Mouse (Mus musculus) heart, embryonic 15.5 days (tissue): Measurements from ENCODE around the gene Cep57l1. TPM values are rescaled to one million over a fixed set of nuclear protein-coding genes. Genes with fewer than 3 reads are reported as not detected.

ENCODE experiments used
- ATAC-seq: fragments of 200-750 bp; cut with Nextera tagmentation; replicated peaks from 2 replicates; pipeline ENCODE4 v1.8.0; 2017; ENCODE audit warnings: low read depth, moderate TSS enrichment; ENCODE audit not compliant: insufficient number of reproducible peaks, insufficient read depth, low FRiP score
- H3K27ac ChIP-seq: fragments of 300-500 bp; sonication (generic); 2 replicates; pipeline ENCODE4 v1.5.1; 2015; ENCODE audit warnings: mild to moderate bottlenecking, inconsistent platforms
- H3K27me3 ChIP-seq: fragments of 300-500 bp; sonication (generic); 2 replicates; pipeline ENCODE4 v1.6.1; 2015; ENCODE audit warnings: inconsistent platforms
- H3K36me3 ChIP-seq: fragments of 300-500 bp; sonication (generic); 2 replicates; pipeline ENCODE4 v1.6.1; 2015; ENCODE audit warnings: mild to moderate bottlenecking, inconsistent platforms
- H3K4me1 ChIP-seq: fragments of 300-500 bp; sonication (generic); replicated peaks from 2 replicates; pipeline ENCODE4 v1.6.1; 2015; ENCODE audit warnings: inconsistent platforms
- H3K4me2 ChIP-seq: fragments of 300-500 bp; sonication (generic); 2 replicates; pipeline ENCODE4 v1.6.1; 2015; ENCODE audit warnings: inconsistent platforms, mild to moderate bottlenecking, moderate library complexity
- H3K4me3 ChIP-seq: fragments of 300-500 bp; sonication (generic); 2 replicates; pipeline ENCODE4 v1.5.1; 2015; ENCODE audit warnings: mild to moderate bottlenecking, inconsistent platforms
- H3K9ac ChIP-seq: fragments of 300-500 bp; sonication (generic); 2 replicates; pipeline ENCODE4 v1.6.1; 2015; ENCODE audit warnings: mild to moderate bottlenecking, inconsistent platforms
- H3K9me3 ChIP-seq: fragments of 300-500 bp; sonication (generic); replicated peaks from 2 replicates; pipeline ENCODE4 v1.6.1; 2016; ENCODE audit warnings: inconsistent platforms
- WGBS: fragments of 180-500 bp; shearing (Covaris S2); methylation state at CpG from one replicate; pipeline ENCODE4 v1.1.7; 2015; ENCODE audit warnings: mixed read lengths; 5-methylcytosine and 5-hydroxymethylcytosine counted together
- microRNA-seq: library from miRNA; unstranded; fragments of <30 nt; microRNA quantifications from one replicate; pipeline ENCODE4, GENCODE M21; 2016
- polyA plus RNA-seq: library from polyadenylated mRNA; unstranded; fragments of >200 nt; fragmentation: Nextera tagmentation; extraction: Ambion mirVana; gene quantifications from 2 replicates; pipeline ENCODE4 v1.2.1, GENCODE M21; 2015

Gene Cep57l1
- polyA plus RNA-seq, 1 experiment from 2014 or later = 20.0 TPM

DNA sequence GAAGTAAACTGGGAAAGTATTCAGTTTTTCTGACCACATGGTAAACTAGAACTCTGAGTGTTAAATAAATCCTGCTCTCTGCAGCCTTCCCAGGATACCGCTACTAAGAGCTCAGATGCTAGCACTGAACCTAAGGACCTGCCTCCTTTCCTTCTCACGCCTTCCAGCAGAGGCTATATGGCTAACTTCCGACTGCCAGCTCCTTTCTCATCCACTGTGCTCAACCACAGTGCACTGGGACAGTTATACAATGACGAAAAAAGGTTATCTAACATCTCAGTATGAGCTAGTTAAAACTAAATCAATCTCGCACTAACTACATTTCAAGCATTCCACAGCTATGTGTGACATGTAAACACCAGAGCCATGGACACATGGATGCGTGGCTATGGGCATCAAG, 134.4 kb downstream of the Cep57l1 start:
- H3K36me3 ChIP-seq = no peaks in the 10 kb centered on the region
- no peaks in the 10 kb centered on the region for H3K27me3 ChIP-seq
- no peak overlapping the region for H3K27ac ChIP-seq
- no peak overlapping the region for H3K9ac ChIP-seq
- no peak overlapping the region for H3K4me2 ChIP-seq
- WGBS = 58% methylated on average over 6 of the region's 6 CpGs
- peaks cover 14% of the 10 kb centered on the region for H3K4me1 ChIP-seq
- no peak for ATAC-seq
- no peaks in the 10 kb centered on the region for H3K9me3 ChIP-seq
- no peak overlapping the region for H3K4me3 ChIP-seq

DNA sequence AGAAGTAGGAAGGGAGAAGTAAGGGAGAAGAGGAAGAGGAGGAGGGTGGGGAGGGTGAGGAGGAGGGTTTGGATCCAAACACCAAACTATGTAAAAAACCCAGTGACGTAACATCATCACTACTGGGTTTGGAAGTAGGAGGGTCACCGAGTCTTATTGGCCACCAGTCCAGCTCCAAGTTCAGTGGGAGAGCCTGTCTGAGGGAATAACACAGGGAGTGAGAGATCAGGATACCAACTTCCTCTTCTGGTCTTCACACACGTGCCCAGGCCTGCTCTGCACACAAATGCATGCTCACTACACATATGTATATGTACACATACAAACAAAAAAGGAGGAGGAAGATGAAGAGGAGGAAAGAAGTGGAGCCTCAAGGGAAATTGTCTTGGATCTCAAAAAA, 135.3 kb downstream of the Cep57l1 start:
- Histone ChIP-seq H3K36me3 (no peaks in the 10 kb centered on the region), H3K27me3 (no peaks in the 10 kb centered on the region), H3K9ac (no peak overlapping the region), H3K27ac (no peak overlapping the region), H3K9me3 (no peaks in the 10 kb centered on the region), H3K4me3 (no peak overlapping the region), H3K4me2 (no peak overlapping the region), H3K4me1 (peaks cover 14% of the 10 kb centered on the region)
- no peak for ATAC-seq
- WGBS = 65% methylated on average over 3 of the region's 3 CpGs

DNA sequence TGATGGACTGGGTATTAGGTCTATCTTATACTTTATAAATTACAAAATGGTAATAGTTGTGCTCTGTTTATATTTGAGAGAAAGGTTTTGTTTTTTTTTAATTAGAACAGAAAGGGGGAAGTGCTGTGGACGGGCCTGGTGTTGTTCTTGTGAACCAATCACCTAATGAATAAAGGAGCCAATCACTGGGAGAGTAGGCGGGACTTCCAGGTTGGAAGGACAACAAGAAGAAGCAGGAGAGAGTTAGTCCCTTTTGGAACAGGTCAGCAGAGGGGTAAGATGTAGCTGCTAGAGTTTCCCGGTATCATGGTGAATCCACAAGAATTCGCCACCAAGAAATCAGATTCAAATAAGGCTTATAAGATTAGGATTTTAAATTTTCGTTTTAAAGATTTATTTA, 139.5 kb downstream of the Cep57l1 start:
- no peak overlapping the region for H3K4me3 ChIP-seq
- no peaks in the 10 kb centered on the region for H3K4me1 ChIP-seq
- no peak for ATAC-seq
- no peak overlapping the region for H3K4me2 ChIP-seq
- H3K9me3 ChIP-seq = 0 out of 2 replicates have a peak, but pooled peaks cover 5% of the 10 kb centered on the region
- 69% methylated on average over 5 of the region's 5 CpGs for WGBS
- H3K27ac ChIP-seq = no peak overlapping the region
- H3K36me3 ChIP-seq = no peaks in the 10 kb centered on the region
- H3K9ac ChIP-seq = no peak overlapping the region
- no peaks in the 10 kb centered on the region for H3K27me3 ChIP-seq

Small RNA genes within 50 kb of the gene (microRNA-seq; reads per million reads assigned to microRNA genes)
- gene Mir3473b = not detected

Other genes starting within 250 kb of the Cep57l1 start
- gene Ccdc162, start 93.2 kb downstream of the Cep57l1 start, polyA plus RNA-seq = 0.26 and 0.68 TPM in 2 replicates
- gene Sesn1, start 64 bp upstream of the Cep57l1 start, polyA plus RNA-seq = 36.7 and 40.2 TPM in 2 replicates
- gene Armc2, start 208.6 kb upstream of the Cep57l1 start, polyA plus RNA-seq = 2.3 and 2.4 TPM in 2 replicates